Mouse (Mus musculus): Measurements from ENCODE around the gene Samd14. TPM values are rescaled to one million over a fixed set of nuclear protein-coding genes. Genes with fewer than 3 reads are reported as not detected.

Gene Samd14
- polyA plus RNA-seq (2012; ENCODE audit: low replicate concordance) = 609 and 778 TPM in 2 replicates

DNA sequence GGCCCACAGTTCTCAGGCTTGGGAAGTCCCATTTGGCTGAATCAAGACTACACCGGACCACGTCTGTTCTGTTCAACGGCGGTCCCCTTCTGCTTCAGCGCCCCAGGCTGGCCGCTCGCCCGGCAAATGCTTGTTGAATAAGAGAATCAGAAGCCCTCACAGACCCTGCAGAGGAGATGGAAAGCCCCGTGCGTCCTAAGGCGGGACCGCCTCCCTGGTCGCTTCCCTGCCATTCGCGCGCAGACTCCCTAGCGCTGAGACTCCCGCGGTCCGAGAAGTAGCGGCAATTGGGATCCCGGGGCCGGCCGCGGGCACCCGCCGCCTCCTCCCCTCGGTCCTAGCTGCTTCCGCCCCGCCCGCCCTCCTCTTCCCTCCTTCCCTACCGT is at the start of gene Samd14:
Gene Samd14, plus strand, starts transcription at position 251 of the 386 bp plus-strand sequence.

DNA sequence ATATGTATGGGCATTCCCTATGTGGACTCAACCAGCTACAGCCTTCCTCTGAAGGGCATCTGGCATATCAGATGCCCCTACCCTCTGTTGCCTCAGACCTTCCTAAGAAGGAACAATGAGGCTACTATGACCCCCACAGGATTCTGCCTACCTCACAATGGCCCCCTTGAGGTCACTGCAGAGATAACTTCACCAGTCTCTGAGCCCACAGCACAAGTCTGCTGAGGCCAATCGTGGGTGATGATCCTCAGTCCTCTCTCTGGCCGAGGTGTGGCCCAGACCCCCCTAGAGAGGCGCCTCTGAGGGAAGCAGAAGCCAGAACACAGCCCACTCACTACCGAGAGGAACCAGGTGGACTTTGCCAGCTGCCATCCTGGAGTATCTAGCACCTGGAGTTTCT is 42.3 kb upstream of the Samd14 start, which contains the start of gene Hils1:
Gene Hils1, plus strand, starts transcription at position 175 of the 400 bp plus-strand sequence.

DNA sequence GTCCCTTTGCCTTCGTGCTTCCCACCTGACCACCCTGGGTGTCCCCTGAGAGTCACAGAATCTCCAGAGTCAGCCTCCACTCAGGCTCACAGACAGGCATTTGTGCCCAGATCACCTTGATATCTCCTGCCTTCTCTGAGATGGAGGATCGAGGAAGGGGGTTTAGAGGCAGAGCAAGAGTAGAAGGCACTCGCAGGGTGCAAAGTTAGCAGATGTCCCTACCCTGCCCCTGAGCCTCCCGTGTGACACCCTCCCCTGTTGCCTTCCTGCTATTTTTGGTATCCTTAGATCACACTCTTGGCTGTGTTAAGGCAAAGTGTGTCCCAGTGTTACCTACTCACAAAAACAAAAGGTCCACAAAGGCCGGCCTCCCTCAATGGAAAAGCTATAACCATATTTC is 33.5 kb upstream of the Samd14 start, which contains the start of gene Sgca:
Gene Sgca, minus strand, starts transcription at position 129 of the 400 bp plus-strand sequence.

DNA sequence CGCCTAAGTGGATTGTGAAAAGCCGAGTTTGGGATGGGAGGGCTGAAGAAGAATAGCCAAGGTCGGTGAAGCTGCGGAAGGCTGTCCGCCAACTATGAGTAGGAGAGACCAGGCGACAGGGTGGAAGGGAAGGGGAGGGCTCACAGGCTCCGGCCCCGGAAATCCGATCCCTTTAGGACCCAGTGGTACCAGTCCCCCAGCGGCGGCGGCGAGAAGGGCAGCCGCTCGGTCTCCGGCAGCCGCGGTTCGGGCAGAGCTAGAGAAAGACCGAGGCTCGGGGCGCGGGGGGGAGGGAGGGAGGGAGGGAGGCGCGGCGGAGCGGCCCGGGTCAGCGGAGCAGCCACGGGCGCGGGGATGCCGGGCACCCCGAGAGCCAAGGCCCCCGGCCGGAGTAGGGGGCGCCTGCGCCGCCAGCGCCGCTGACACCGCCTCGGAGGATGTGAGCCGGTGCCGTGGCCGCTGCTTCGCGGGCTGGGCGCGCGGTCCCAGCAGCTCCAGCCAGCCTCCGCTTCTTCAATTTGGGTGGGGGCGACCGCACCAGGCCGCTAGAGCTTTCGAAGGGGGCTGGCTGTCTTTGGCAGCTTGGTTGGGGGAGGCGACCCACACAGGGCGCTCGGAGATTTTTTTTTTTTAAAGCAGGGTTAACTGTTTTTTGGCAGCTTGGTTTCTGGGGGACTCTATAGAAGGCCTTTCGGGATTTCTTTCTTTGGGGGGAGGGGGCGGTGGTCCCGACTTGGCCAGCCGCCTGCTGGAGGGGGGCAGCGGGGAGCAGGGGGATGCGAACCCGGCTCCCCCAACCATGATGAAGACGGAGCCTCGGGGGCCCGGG is 18.7 kb upstream of the Samd14 start, which contains the start of gene Ppp1r9b:
Gene Ppp1r9b, plus strand, starts transcription at position 287 of the 829 bp plus-strand sequence.

DNA sequence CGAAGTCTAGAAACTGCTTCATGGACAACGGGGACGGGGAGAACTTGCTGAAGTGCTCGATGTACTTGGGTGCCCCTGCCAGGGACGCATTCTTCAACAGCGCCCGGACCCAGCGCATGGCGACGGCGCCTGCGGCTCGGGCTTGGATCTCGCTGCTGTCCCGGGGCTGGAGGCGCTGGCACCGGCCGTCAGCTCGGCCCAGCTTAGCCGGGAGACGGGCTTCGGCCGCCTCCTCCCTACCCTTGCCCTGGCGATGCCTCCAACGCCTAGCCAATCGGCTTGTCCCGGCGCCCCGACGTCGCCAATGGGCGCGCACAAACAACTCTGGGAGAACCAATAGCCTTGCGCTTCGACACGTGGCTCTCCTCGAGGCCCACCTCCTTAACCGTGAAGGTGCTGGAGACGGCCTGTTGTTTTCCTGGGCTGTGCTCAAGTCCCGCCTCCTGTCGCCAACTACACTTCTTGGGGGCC is 31.5 kb downstream of the Samd14 start, which contains the start of gene Pdk2:
Gene Pdk2, minus strand, starts transcription at position 216 of the 471 bp plus-strand sequence.

Other genes starting within 250 kb of the Samd14 start
- not detected in 2 replicates for gene Tmem92, start 227.2 kb upstream of the Samd14 start, polyA plus RNA-seq (2012; ENCODE audit: low replicate concordance)
- gene Col1a1, start 73.7 kb upstream of the Samd14 start, polyA plus RNA-seq (2012; ENCODE audit: low replicate concordance) = 2.9 and 4.8 TPM in 2 replicates
- not detected in 2 replicates for gene Hils1, start 42.3 kb upstream of the Samd14 start, polyA plus RNA-seq (2012; ENCODE audit: low replicate concordance)
- gene Sgca, start 33.6 kb upstream of the Samd14 start, polyA plus RNA-seq (2012; ENCODE audit: low replicate concordance) = not detected in 2 replicates
- gene Ppp1r9b, start 18.8 kb upstream of the Samd14 start, polyA plus RNA-seq (2012; ENCODE audit: low replicate concordance) = 486 and 536 TPM in 2 replicates
- 6.0 and 7.6 TPM in 2 replicates for gene Pdk2, start 31.5 kb downstream of the Samd14 start, polyA plus RNA-seq (2012; ENCODE audit: low replicate concordance)
- 1.3 and 1.8 TPM in 2 replicates for gene Itga3, start 66.9 kb downstream of the Samd14 start, polyA plus RNA-seq (2012; ENCODE audit: low replicate concordance)
- not detected in 2 replicates for gene Dlx3, start 110.2 kb downstream of the Samd14 start, polyA plus RNA-seq (2012; ENCODE audit: low replicate concordance)
- gene Dlx4, start 136.4 kb downstream of the Samd14 start, polyA plus RNA-seq (2012; ENCODE audit: low replicate concordance) = 0.07 TPM in 1 of 2 replicates, not detected in the other

All from leukemia stem cell, adult 10-12 weeks (primary cell).